Comparison of ENCODE assay signal across 8 mouse cellular contexts in the genomic region with DNA sequence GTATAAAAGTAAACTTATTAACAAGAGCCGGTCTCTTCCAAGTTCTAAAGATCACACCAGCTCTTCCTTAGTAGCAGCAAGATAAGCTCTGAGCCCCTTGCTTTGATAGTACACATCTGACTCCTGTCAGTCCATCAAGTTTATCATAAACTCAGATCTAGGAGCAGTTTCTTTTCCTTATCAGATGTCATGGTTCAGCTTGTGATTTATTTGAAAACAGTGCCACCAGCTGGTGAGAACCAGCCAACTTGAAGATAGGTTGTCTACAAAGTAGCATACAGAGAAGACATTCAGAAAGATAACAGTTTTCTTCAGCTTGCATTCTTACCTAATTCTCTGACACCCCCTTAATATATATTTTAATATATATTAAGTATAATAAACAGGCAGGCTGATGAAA. TPM values are rescaled to one million over a fixed set of nuclear protein-coding genes. Genes with fewer than 3 reads are reported as not detected.
DNase-seq lines count a peak whose midpoint lies in the region; ATAC-seq and TF ChIP-seq lines count a peak whose summit lies in the region.

No protein-coding gene starts in this region.

- ATAC-seq in cerebellum, adult (ENCODE audit: insufficient number of reproducible peaks, low FRiP score, low TSS enrichment): no peak
- ATAC-seq in kidney, postnatal 0 days (replicated peaks; ENCODE audit: low FRiP score, low read depth): no peak
- no peak for ATAC-seq in lung, embryonic 14.5 days (ENCODE audit: insufficient read depth)
- ATAC-seq in stomach, postnatal 0 days (ENCODE audit: low FRiP score, low TSS enrichment): no peak

- H3K4me3 ChIP-seq in spleen, adult 2 months (ENCODE audit: extremely low read depth, insufficient read depth, insufficient read length): no peak overlapping the region
- no peak overlapping the region for H3K4me3 ChIP-seq in kidney, postnatal 0 days (replicated peaks; ENCODE audit: low read depth, low read length)
- H3K4me3 ChIP-seq in lung, embryonic 14.5 days (ENCODE audit: low read depth, low read length): no peak overlapping the region
- H3K4me3 ChIP-seq in stomach, postnatal 0 days (ENCODE audit: low read depth, low read length): no peak overlapping the region

- H3K27ac ChIP-seq in spleen, adult 2 months (ENCODE audit: insufficient read depth, low read length): no peak overlapping the region
- H3K27ac ChIP-seq in kidney, postnatal 0 days: no peak overlapping the region
- H3K27ac ChIP-seq in lung, embryonic 14.5 days (ENCODE audit: low read depth): no peak overlapping the region
- H3K27ac ChIP-seq in stomach, postnatal 0 days (replicated peaks): no peak overlapping the region

- DNase-seq in cerebellum, adult 11 months: peak; percentile 60
- peak; percentile 53 to 59 for DNase-seq in spleen, adult 2 months (ENCODE audit: low read depth in 1 of 2, low spot score in 2 of 2)
- no peak for DNase-seq in spleen, adult 12 weeks (ENCODE audit: low spot score)
- DNase-seq in embryo, embryonic 10.5 days (ENCODE audit: low spot score): peak; percentile 58
- DNase-seq in kidney, postnatal 0 days (ENCODE audit: low spot score): peak; percentile 78
- peak; percentile 75 for DNase-seq in lung, embryonic 14.5 days
- peak; percentile 34 for DNase-seq in stomach, postnatal 0 days (ENCODE audit: low spot score)

- TF ChIP-seq CTCF in spleen, adult 2 months (IDR thresholded peaks at IDR 0.05; ENCODE audit: extremely low read depth, insufficient read depth, insufficient read length, insufficient replicate concordance): no peak
- TF ChIP-seq CTCF in kidney, postnatal 0 days (IDR thresholded peaks at IDR 0.05; ENCODE audit: low read depth): peak; percentile 73
- peak; percentile 58 for TF ChIP-seq CTCF in lung, embryonic 14.5 days (IDR thresholded peaks at IDR 0.05; ENCODE audit: low read depth)
- TF ChIP-seq CTCF in stomach, postnatal 0 days (IDR thresholded peaks at IDR 0.05; ENCODE audit: low read depth): peak; percentile 79

- no peak overlapping the region for H3K9ac ChIP-seq in kidney, postnatal 0 days (ENCODE audit: low read depth, low read length)
- H3K9ac ChIP-seq in lung, embryonic 14.5 days: no peak overlapping the region
- no peak overlapping the region for H3K9ac ChIP-seq in stomach, postnatal 0 days (ENCODE audit: low read length)

- H3K4me2 ChIP-seq in kidney, postnatal 0 days (ENCODE audit: low read length): no peak overlapping the region
- no peak overlapping the region for H3K4me2 ChIP-seq in lung, embryonic 14.5 days
- no peak overlapping the region for H3K4me2 ChIP-seq in stomach, postnatal 0 days (replicated peaks; ENCODE audit: low read depth)

- H3K36me3 ChIP-seq in spleen, adult 2 months (ENCODE audit: control insufficient read depth, insufficient read depth, low read length): peaks cover 7% of the 10 kb centered on the region
- H3K36me3 ChIP-seq in kidney, postnatal 0 days (ENCODE audit: insufficient read depth, low read length): peaks cover 13% of the 10 kb centered on the region; the same call in 1 of the 2 replicates
- peaks cover 28% of the 10 kb centered on the region for H3K36me3 ChIP-seq in lung, embryonic 14.5 days (ENCODE audit: insufficient read depth)
- no peaks in the 10 kb centered on the region for H3K36me3 ChIP-seq in stomach, postnatal 0 days (ENCODE audit: control insufficient read depth, insufficient read depth, low read length)

- H3K9me3 ChIP-seq in kidney, postnatal 0 days (replicated peaks; ENCODE audit: low read length): no peaks in the 10 kb centered on the region
- no peaks in the 10 kb centered on the region for H3K9me3 ChIP-seq in lung, embryonic 14.5 days (ENCODE audit: low read depth, low read length)
- no peaks in the 10 kb centered on the region for H3K9me3 ChIP-seq in stomach, postnatal 0 days (ENCODE audit: control insufficient read depth, low read length)

- TF ChIP-seq POLR2A in spleen, adult 2 months (IDR thresholded peaks at IDR 0.05; ENCODE audit: low read depth, low read length): no peak

- 89% methylated on average over 1 of the region's 1 CpGs for WGBS in spleen, adult 2 months
- 91% methylated on average over 1 of the region's 1 CpGs for WGBS in kidney, postnatal 0 days
- 74% methylated on average over 1 of the region's 1 CpGs for WGBS in lung, embryonic 14.5 days
- 68% methylated on average over 1 of the region's 1 CpGs for WGBS in stomach, postnatal 0 days

- no peaks in the 10 kb centered on the region for H3K27me3 ChIP-seq in spleen, adult 2 months (ENCODE audit: control insufficient read depth, insufficient read depth, low read length)
- H3K27me3 ChIP-seq in kidney, postnatal 0 days (ENCODE audit: insufficient read depth, low read length): no peaks in the 10 kb centered on the region
- H3K27me3 ChIP-seq in lung, embryonic 14.5 days (ENCODE audit: insufficient read depth, low read length): no peaks in the 10 kb centered on the region
- no peaks in the 10 kb centered on the region for H3K27me3 ChIP-seq in stomach, postnatal 0 days (ENCODE audit: control insufficient read depth, insufficient read depth, low read length)

- H3K4me1 ChIP-seq in spleen, adult 2 months (ENCODE audit: control insufficient read depth, insufficient read depth, insufficient read length): no peaks in the 10 kb centered on the region; the same call in 1 of the 2 replicates
- H3K4me1 ChIP-seq in kidney, postnatal 0 days (replicated peaks; ENCODE audit: insufficient read depth, low read length): no peaks in the 10 kb centered on the region
- H3K4me1 ChIP-seq in lung, embryonic 14.5 days (ENCODE audit: insufficient read depth): no peaks in the 10 kb centered on the region
- no peaks in the 10 kb centered on the region for H3K4me1 ChIP-seq in stomach, postnatal 0 days (replicated peaks; ENCODE audit: control insufficient read depth, insufficient read depth)

- no peak for TF ChIP-seq EP300 in stomach, postnatal 0 days (optimal IDR thresholded peaks at IDR 0.05)

RNA-seq across cellular contexts. Expression of gene Eif2s2, which starts 37.4 kb away (rescaled TPM):
- 3.6 TPM in 2 replicates for polyA plus RNA-seq in spleen, adult 2 months (2012; rRNA removed)
- polyA plus RNA-seq in kidney, postnatal 0 days (2015; fragmentation: Nextera tagmentation; extraction: Ambion mirVana): 107 and 109 TPM in 2 replicates
- polyA plus RNA-seq in lung, embryonic 14.5 days (2014; fragmentation: Nextera tagmentation; extraction: Ambion mirVana): 99.7 and 110 TPM in 2 replicates
- 77.2 and 83.9 TPM in 2 replicates for polyA plus RNA-seq in stomach, postnatal 0 days (2015; fragmentation: Nextera tagmentation; extraction: Ambion mirVana)

Comparison
In these comparisons a context has a peak if more than half of its experiments do, and no peak if none do; other contexts are left out.
1. RNA of gene Eif2s2, which starts 37.4 kb away (polyA plus RNA-seq): 107 to 109 TPM in kidney, postnatal 0 days, 99.7 to 110 TPM in lung, embryonic 14.5 days and 77.2 to 83.9 TPM in stomach, postnatal 0 days; 3.6 TPM in spleen, adult 2 months; every median in the first group is over 10 times any median in the second.